Mouse (Mus musculus) 3134 (cell line): ENCODE results near the gene Bgn.
A peak's percentile ranks its signal among the peaks of the same experiment; 100 is the strongest.

ENCODE experiments used
- DNase-seq: peaks from one replicate; pipeline ENCODE4 v3.0.0-alpha.2; 2011; ENCODE audit warnings: low spot score; ENCODE audit not compliant: insufficient read length; ENCODE audit errors: extremely low read depth

Gene Bgn

GRCm38 (mm10) chrX:73486920-73487319 is 3.5 kb downstream of the Bgn start:
- peak; percentile 73 for DNase-seq

- peak; percentile 33 for DNase-seq
Measured at GRCm38 (mm10) chrX:73490186-73490585, 6.8 kb downstream of the Bgn start.

- DNase-seq: peak; percentile 36
Measured at GRCm38 (mm10) chrX:73490804-73491203, 7.4 kb downstream of the Bgn start.

- DNase-seq: peak; percentile 19
Measured at GRCm38 (mm10) chrX:73493567-73493966, 10.2 kb downstream of the Bgn start.

- DNase-seq: no peak
Measured at GRCm38 (mm10) chrX:73496746-73497145, 13.3 kb downstream of the Bgn start.

- no peak for DNase-seq
Measured at GRCm38 (mm10) chrX:73505130-73505735, 21.8 kb downstream of the Bgn start.

GRCm38 (mm10) chrX:73506577-73506976 is 23.2 kb downstream of the Bgn start:
- DNase-seq: no peak

GRCm38 (mm10) chrX:73509209-73509608 is 25.8 kb downstream of the Bgn start:
- no peak for DNase-seq

GRCm38 (mm10) chrX:73512904-73513303 is 29.5 kb downstream of the Bgn start:
- no peak for DNase-seq

GRCm38 (mm10) chrX:73516556-73516955 is 33.2 kb downstream of the Bgn start:
- DNase-seq: no peak

- no peak for DNase-seq
Measured at GRCm38 (mm10) chrX:73517060-73517600, 33.7 kb downstream of the Bgn start.

- DNase-seq: no peak
Measured at GRCm38 (mm10) chrX:73520692-73521091, 37.3 kb downstream of the Bgn start.

- no peak for DNase-seq
Measured at GRCm38 (mm10) chrX:73524318-73525222, 41.2 kb downstream of the Bgn start.

- DNase-seq: no peak
Measured at GRCm38 (mm10) chrX:73525223-73526140, 42.1 kb downstream of the Bgn start.

- no peak for DNase-seq
Measured at GRCm38 (mm10) chrX:73526410-73526887, 43.0 kb downstream of the Bgn start.

GRCm38 (mm10) chrX:73537875-73538274 is 54.5 kb downstream of the Bgn start:
- no peak for DNase-seq

- no peak for DNase-seq
Measured at GRCm38 (mm10) chrX:73543340-73543739, 59.9 kb downstream of the Bgn start.
